Mouse (Mus musculus): ENCODE results near the gene Orc2. TPM values are rescaled to one million over a fixed set of nuclear protein-coding genes. Genes with fewer than 3 reads are reported as not detected.

Orc2 gene
- total RNA-seq, 2 experiments from 2014 or later = 12.5 to 12.6 TPM

DNA sequence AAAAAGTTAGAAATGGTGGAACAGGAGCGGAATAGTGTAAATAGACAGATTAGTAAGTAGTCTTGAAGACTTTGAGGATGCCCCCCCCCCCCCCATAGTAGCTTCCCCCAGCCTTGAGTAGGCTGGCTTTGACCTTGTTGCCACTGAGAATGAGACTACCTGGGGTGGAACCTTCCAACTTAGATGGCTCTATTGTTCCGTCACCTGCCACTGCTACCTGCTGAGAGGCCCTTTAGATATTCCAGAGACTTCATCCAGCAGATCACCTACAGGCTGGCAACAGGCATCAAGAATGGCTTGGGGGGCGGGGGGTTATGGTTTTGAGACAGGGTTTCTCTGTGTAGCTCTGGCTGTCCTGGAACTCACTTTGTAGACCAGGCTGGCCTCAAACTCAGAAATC lies 80.4 kb downstream of the Orc2 start:
- DNase-seq (ENCODE audit: low spot score) = no peak

DNA sequence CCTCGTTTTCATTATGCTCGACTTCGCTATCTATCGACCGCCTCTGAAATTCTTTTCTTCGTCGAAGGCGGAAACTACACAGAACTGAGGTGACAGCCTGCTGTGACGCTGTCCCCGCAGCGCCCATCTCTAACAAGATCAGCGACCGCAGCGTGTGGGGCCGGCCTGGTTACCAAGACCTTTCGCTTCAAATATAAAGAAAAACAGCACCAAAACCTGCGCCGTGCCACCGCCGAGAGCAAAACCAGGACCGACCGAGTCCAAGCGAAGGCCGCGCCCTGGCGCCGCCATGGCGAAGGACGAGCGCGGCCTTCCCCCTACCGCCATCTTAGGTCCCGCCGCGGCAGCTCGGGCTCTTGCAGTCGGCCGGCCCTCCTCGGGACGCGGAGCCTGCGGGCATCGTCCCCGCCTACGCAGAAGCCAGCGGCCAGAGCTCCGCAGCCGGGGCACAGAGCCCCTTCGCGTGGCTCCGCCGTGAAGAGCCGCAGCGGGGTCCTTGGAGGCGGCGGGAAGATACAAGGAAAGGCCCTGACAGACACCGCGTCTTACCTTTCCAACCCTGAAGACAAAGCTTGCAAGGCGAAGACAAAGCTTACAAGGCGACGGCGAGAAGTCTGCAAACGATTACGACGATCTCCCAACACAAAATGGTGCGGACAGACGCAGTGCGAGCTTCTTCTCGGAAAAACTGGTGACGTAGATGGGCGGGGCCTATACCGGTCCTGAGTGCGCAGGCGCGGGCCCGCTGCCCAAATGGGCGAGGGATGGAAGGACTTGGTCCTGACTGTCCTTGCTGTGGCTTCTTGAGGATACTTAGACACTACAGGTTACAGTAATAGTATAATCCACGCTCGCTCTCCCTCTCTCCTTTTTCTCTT lies 81.3 kb downstream of the Orc2 start, which contains the start of gene Clk1:
Gene Clk1, minus strand, starts transcription at position 696 of the 878 bp plus-strand sequence.
- DNase-seq (ENCODE audit: low spot score) = peak; percentile 99

DNA sequence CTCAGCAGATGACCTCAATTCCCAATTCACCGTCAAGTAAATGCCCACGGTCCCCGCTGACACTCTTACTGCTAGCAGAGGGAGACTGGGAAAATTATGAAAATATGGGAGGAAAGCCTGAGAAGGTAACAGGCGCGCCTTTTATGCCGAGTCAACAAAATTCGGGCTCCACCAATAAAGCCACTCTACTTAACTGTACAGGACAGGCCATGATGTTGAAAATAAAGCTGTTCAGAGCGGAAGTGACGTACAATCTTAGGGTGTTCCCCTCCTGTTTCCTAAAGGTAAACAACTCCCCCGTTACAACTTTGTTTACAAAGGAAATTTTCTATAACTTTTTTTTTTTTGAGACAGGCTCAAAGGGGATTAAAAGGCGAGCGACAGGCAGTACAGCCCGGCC lies 82.0 kb downstream of the Orc2 start:
- DNase-seq (ENCODE audit: low spot score) = peak; percentile 42

DNA sequence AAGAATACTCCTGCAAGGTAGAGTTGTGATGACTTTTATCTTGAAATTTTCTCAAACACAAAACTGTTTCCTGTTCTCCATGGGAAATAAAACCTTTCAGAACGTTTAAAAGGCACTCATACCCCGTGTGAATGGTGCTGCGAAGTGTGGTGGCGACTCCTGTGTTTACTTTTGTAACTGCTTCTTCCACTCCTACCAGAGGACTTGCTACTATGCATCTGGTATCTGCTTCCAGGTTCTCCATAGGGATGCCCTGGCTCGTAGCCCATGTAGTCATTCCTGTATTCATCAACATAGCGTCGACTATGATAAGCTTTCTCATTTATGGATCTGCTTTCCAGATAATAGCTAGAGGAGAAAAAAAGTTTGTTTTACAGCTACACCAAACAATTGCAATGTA lies 83.9 kb downstream of the Orc2 start:
- DNase-seq (ENCODE audit: low spot score) = no peak

DNA sequence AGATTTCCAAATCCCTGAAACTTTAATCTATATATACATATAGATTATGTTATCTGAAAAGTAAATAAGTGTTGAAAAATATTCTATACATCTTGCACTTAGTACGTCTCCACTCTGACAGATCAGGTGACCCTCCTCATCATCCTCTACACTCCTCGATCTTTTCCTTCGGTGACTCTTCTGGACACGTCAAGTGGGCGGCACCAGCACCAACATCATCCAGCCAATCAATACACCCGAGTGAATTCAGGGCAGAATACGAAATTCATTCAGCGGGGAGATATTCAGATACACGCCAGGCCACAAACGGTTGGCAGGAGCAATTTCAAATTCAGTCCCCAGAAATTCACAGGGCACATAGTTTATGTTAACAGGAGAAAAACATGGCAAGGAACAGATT lies 84.9 kb downstream of the Orc2 start:
- no peak for DNase-seq (ENCODE audit: low spot score)

DNA sequence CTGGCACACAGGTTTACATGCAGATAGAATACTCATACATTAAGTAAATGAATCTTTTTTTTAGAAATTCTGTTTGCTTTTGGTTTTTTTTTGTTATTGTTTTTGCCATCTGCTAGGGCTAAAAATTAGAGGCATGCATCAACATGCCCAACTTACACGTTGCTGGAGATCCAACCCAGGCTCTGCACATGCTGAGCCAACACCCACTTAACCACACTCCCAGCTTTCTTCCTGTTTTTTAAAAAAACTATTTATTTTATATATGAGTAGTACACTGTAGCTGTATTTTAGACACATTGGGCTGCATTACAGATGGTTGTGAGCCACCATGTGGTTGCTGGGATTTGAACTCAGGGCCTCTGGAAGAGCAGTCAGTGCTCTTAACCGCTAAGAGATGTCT lies 88.9 kb downstream of the Orc2 start:
- DNase-seq (ENCODE audit: low spot score) = no peak

DNA sequence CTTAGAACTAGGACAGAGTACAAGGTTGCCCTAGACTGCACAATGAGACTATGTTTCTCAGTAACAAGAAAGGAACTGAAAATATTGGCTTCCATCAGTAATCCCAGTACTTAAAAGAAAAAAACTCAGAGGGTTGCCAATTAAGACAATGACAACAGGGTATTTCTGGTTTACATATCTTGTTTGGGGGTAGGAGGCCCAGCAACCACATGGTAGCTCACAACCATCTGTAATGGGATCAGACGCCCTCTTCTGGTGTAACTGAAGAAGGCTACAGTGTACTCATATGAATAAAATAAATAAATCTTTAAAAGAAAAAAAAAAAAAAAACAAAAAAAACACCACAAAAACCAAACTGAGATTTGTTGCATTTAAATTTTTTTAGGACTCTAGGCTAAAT lies 89.5 kb downstream of the Orc2 start:
- no peak for DNase-seq (ENCODE audit: low spot score)

Other genes with a start within 250 kb of the Orc2 start
- under 1 TPM; 0.05 to 0.14 TPM for gene Aox2, start 226.8 kb downstream of the Orc2 start, total RNA-seq (2021)
- gene Bzw1, start 112.2 kb downstream of the Orc2 start, total RNA-seq (2021) = 10 to 100 TPM; 39.7 to 42.1 TPM
- 10 to 100 TPM; 36.3 to 38.3 TPM for gene Clk1, start 81.0 kb downstream of the Orc2 start, total RNA-seq (2021)
- gene Nif3l1, start 60.0 kb downstream of the Orc2 start, total RNA-seq (2021) = 1 to 10 TPM; 8.3 to 9.4 TPM
- 10 to 100 TPM; 13.3 to 13.7 TPM for gene Ppil3, start 59.6 kb downstream of the Orc2 start, total RNA-seq (2021)
- 10 to 100 TPM in 1 of 2 experiments, 1 to 10 TPM in 1; 9.5 to 12.4 TPM for gene Fam126b, start 81.2 kb upstream of the Orc2 start, total RNA-seq (2021)
- 100 to 1,000 TPM; 166 to 200 TPM for gene Ndufb3, start 81.3 kb upstream of the Orc2 start, total RNA-seq (2021)
- gene Als2cr12, start 190.9 kb upstream of the Orc2 start, total RNA-seq (2021) = not detected
- gene Cflar, start 206.4 kb upstream of the Orc2 start, total RNA-seq (2021) = 10 to 100 TPM; 36.3 to 46.3 TPM